Mouse (Mus musculus) limb, embryonic 13.5 days (tissue): ENCODE data around the gene Pde4b. TPM values are rescaled to one million over a fixed set of nuclear protein-coding genes. Genes with fewer than 3 reads are reported as not detected.

ENCODE experiments used
- ATAC-seq: fragments of 200-750 bp; cut with Nextera tagmentation; 2 replicates; pipeline ENCODE4 v1.8.0; 2017; ENCODE audit warnings: low read depth, moderate number of reproducible peaks, moderate TSS enrichment; ENCODE audit not compliant: low FRiP score
- H3K27ac ChIP-seq: fragments of 300-500 bp; sonication (generic); 2 replicates; pipeline ENCODE4 v1.5.1; 2015; ENCODE audit warnings: inconsistent platforms, mild to moderate bottlenecking, moderate library complexity
- H3K27me3 ChIP-seq: fragments of 300-500 bp; sonication (generic); 2 replicates; pipeline ENCODE4 v1.6.1; 2015; ENCODE audit warnings: mild to moderate bottlenecking, inconsistent platforms
- H3K36me3 ChIP-seq: fragments of 300-500 bp; sonication (generic); 2 replicates; pipeline ENCODE4 v1.6.1; 2015; ENCODE audit warnings: inconsistent platforms, mild to moderate bottlenecking, moderate library complexity
- H3K4me1 ChIP-seq: fragments of 300-500 bp; sonication (generic); 2 replicates; pipeline ENCODE4 v1.6.1; 2015; ENCODE audit warnings: inconsistent platforms
- H3K4me2 ChIP-seq: fragments of 300-500 bp; sonication (generic); replicated peaks from 2 replicates; pipeline ENCODE4 v1.6.1; 2015; ENCODE audit warnings: inconsistent platforms, mild to moderate bottlenecking, moderate library complexity
- H3K4me3 ChIP-seq: fragments of 300-500 bp; sonication (generic); 2 replicates; pipeline ENCODE4 v1.5.1; 2015; ENCODE audit warnings: moderate library complexity, mild to moderate bottlenecking, inconsistent platforms
- H3K9ac ChIP-seq: fragments of 300-500 bp; sonication (generic); 2 replicates; pipeline ENCODE4 v1.6.1; 2015; ENCODE audit warnings: mild to moderate bottlenecking, inconsistent platforms
- H3K9me3 ChIP-seq: fragments of 300-500 bp; sonication (generic); 2 replicates; pipeline ENCODE4 v1.6.1; 2016; ENCODE audit warnings: inconsistent platforms
- WGBS: fragments of 180-500 bp; shearing (Covaris S2); methylation state at CpG from one replicate; pipeline ENCODE4 v1.1.7; 2015; 5-methylcytosine and 5-hydroxymethylcytosine counted together
- polyA plus RNA-seq: library from polyadenylated mRNA; unstranded; fragments of >200 nt; fragmentation: Nextera tagmentation; extraction: Ambion mirVana; gene quantifications from 2 replicates; pipeline ENCODE4 v1.2.1, GENCODE M21; 2015

The Pde4b gene
- polyA plus RNA-seq, 1 experiment from 2014 or later, result 16.2 TPM

DNA sequence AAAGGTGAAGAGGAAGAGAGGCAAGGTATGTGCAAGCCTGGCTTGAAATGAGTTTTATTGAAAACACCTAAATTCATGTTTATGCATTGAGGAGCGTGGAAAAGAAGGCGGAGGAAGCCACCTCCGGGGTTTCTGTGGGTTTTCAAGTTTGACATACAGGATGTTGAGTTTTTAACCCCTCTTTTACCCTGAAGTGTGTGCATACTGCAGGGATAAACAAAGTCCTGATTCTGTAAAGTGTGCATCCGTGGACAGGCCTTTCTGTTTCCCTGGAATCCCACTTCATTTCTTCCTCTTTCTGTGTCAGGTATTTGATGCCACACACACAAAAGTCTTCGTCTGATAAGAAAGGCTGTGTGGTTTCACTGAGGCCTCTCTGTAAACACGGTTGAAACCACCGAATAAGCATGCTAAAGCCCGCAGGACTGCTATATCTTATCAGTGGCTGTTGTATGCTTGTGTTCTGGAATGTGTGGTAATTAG is 481.8 kb downstream of the Pde4b start:
- no peaks in the 10 kb centered on the region for H3K9me3 ChIP-seq
- H3K27ac ChIP-seq, result peak overlapping the region; percentile 61; the same call in 1 of the 2 replicates
- 0 out of 2 replicates have a peak, but pooled peaks cover 2% of the 10 kb centered on the region for H3K27me3 ChIP-seq
- no peak for ATAC-seq
- H3K9ac ChIP-seq, result no peak overlapping the region
- peaks cover 55% of the 10 kb centered on the region for H3K4me1 ChIP-seq
- WGBS, result 13% methylated on average over 8 of the region's 8 CpGs
- H3K4me2 ChIP-seq, result peak overlapping the region; percentile 85
- H3K4me3 ChIP-seq, result no peak overlapping the region
- no peaks in the 10 kb centered on the region for H3K36me3 ChIP-seq

DNA sequence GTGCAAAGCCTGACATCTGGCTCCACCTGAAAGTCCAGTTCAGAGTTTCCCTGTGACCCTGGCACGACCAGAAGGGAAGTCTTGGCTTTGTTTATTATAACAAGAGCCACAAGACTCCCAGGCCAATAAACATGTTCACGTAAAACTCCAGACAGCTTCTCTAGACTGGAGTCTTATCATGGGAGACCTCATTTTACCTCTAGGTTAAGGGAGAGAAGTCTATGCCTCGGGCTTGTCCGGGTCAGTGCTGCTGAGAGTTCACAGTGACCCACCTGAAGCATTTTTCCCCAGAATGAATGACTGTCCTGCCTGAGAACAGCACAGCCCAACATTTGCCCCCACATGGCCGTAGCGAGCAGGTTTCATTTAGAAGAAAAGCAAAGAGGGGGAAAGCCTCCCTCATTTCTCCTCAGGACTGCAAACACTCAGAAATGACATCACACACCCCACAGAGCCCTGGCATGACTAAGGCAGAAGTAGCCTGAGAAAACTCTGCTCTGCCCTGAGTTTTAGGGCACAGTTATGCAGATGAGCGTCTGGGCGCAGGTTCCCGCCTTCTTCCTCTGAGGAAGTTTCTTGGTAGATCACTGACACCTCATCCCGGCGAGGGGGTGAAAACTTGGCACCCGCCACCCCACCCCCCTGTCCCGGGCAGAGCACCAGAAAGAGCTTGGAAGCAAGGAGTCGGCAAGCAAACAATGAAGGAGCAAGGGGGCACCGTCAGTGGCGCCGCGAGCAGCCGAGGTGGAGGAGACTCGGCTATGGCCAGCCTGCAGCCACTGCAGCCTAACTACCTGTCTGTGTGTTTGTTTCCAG is 482.8 kb downstream of the Pde4b start:
- peak; percentile 78 for ATAC-seq
- 0 out of 2 replicates have a peak, but pooled peaks cover 2% of the 10 kb centered on the region for H3K27me3 ChIP-seq
- WGBS, result under 1% methylated on average over 20 of the region's 20 CpGs
- peak overlapping the region; percentile 84 for H3K27ac ChIP-seq
- H3K4me1 ChIP-seq, result peaks cover 58% of the 10 kb centered on the region
- H3K9ac ChIP-seq, result peak overlapping the region; percentile 79
- peak overlapping the region; percentile 59 for H3K4me3 ChIP-seq
- no peaks in the 10 kb centered on the region for H3K36me3 ChIP-seq
- peak overlapping the region; percentile 85 for H3K4me2 ChIP-seq
- H3K9me3 ChIP-seq, result no peaks in the 10 kb centered on the region

DNA sequence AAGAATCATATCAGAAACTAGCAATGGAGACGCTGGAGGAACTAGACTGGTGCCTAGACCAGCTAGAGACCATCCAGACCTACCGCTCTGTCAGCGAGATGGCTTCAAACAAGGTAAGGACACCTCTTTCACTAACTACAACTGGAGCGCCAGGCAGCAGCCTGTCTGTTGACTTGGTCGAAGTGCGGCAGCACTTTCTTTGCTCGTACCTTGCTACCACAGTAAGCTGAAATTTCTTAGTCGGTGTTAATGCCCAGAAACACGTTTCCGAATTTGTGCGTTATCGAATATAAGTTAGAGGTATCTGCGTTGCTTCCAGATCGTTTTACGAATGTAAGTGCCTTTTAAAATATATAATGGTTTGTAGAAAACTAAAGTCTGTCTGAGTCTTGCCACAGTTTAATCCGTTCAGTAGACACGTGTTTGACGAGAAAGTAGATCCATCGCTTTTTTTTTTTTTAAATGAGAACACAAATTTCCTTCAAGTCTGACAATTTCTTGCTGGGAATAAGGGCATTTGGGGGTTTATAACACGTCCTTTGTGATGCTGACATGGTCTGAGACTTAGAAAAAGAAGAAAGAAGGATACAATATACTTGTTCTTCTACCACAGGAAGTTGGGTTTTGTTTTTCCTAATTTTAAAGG is 483.5 kb downstream of the Pde4b start:
- no peak for ATAC-seq
- H3K36me3 ChIP-seq, result no peaks in the 10 kb centered on the region
- no peaks in the 10 kb centered on the region for H3K9me3 ChIP-seq
- peak overlapping the region; percentile 84 for H3K27ac ChIP-seq
- H3K4me1 ChIP-seq, result peaks cover 58% of the 10 kb centered on the region
- 2% methylated on average over 20 of the region's 20 CpGs for WGBS
- H3K9ac ChIP-seq, result peak overlapping the region; percentile 79
- peak overlapping the region; percentile 59 for H3K4me3 ChIP-seq
- peak overlapping the region; percentile 85 for H3K4me2 ChIP-seq
- H3K27me3 ChIP-seq, result 0 out of 2 replicates have a peak, but pooled peaks cover 2% of the 10 kb centered on the region

DNA sequence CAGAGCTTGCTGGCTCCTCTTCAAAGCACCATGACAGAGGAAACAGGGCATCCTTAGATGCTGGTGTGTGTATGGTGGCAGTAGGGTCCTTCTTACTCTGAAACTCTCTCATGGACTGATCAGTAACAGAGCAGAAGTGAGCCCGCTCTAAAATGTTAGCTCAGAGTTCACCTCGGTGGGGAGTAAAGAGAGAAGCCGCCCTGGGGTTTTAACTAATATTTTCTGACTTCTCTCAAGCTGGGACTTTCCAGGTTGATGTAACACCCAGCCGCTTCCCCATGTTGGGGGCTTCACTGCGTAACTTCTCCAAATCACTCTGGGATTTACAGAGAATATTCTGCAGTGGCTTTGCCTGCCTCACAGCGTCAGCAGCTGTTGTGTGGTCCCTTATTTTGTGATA is 484.7 kb downstream of the Pde4b start:
- H3K9me3 ChIP-seq, result no peaks in the 10 kb centered on the region
- ATAC-seq, result no peak
- H3K4me2 ChIP-seq, result peak overlapping the region; percentile 61
- WGBS, result 62% methylated on average over 6 of the region's 6 CpGs
- H3K27me3 ChIP-seq, result 0 out of 2 replicates have a peak, but pooled peaks cover 2% of the 10 kb centered on the region
- H3K4me3 ChIP-seq, result peak overlapping the region; percentile 34
- H3K27ac ChIP-seq, result no peak overlapping the region
- H3K36me3 ChIP-seq, result no peaks in the 10 kb centered on the region
- peaks cover 60% of the 10 kb centered on the region for H3K4me1 ChIP-seq
- peak overlapping the region; percentile 40 for H3K9ac ChIP-seq

DNA sequence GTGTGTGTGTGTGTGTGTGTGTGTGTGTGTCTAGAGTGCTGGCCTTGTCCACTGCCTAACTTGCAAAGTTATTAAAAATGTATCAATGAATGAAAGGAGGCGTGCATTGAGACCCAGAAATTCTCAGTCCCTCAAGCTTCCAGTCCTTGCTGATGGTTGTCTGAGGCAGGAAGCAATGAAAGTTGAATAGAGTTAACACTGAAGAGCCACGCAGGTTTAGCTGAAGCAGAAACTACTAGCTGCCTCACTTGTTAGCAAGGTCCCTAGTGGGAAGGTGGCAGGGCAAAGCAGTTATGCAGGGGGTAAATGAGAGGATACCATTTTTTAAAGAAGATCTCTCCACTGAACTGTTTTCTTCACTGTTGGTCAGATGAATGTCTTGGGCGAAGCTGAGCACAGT is 485.2 kb downstream of the Pde4b start:
- Histone ChIP-seq H3K9ac (no peak overlapping the region), H3K27me3 (0 out of 2 replicates have a peak, but pooled peaks cover 2% of the 10 kb centered on the region), H3K27ac (no peak overlapping the region), H3K9me3 (no peaks in the 10 kb centered on the region), H3K4me1 (peaks cover 54% of the 10 kb centered on the region), H3K4me3 (peak overlapping the region; percentile 34), H3K4me2 (peak overlapping the region; percentile 61), H3K36me3 (no peaks in the 10 kb centered on the region)
- ATAC-seq, result no peak
- WGBS, result 65% methylated on average over 3 of the region's 3 CpGs

DNA sequence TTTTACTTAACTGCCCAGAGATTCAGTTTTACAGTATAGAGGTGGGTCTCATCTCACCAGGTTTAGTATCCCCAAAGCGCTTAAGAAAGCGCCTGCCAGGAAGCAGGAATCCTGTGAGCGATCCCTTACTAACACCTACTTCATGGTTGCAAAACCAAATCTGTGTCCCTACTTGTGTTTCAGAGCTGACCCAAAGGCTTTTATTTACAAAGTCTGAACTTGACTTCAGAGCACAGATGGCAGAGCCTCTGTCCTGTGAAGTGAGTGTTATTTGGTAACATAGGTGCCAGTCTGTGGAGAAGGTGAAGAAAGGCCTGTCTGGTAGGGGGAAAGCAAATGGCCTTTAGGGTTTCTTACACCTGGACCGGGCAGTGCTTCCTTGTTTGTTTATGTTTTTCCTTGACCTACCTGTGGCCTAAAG is 486.0 kb downstream of the Pde4b start:
- H3K4me2 ChIP-seq, result peak overlapping the region; percentile 61
- ATAC-seq, result no peak
- H3K4me1 ChIP-seq, result peaks cover 47% of the 10 kb centered on the region
- H3K9ac ChIP-seq, result no peak overlapping the region
- whole genome bisulfite sequencing, result 69% methylated on average over 4 of the region's 4 CpGs
- H3K9me3 ChIP-seq, result no peaks in the 10 kb centered on the region
- H3K36me3 ChIP-seq, result no peaks in the 10 kb centered on the region
- 0 out of 2 replicates have a peak, but pooled peaks cover 2% of the 10 kb centered on the region for H3K27me3 ChIP-seq
- peak overlapping the region; percentile 34 for H3K4me3 ChIP-seq
- H3K27ac ChIP-seq, result no peak overlapping the region

DNA sequence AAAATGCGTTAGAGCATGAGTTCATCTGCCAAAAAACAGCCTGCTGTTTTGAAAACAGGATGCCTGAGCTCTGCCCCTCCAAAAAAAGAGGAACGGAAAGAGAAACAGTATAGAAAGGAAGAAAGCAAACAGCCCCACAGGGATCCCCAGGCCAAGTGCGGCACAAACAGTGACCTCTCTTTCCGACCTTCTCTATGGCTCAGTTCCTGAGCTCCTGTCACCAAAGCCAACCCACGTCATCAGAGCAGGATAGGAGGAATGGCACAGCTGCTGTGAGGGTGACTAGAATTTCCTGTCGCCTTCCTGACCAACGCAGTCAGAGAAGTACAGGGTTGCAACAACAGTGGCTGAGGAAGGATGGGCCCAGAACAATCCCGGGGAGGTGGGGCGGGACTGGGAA is 486.9 kb downstream of the Pde4b start:
- Histone ChIP-seq H3K4me1 (peaks cover 38% of the 10 kb centered on the region), H3K27me3 (0 out of 2 replicates have a peak, but pooled peaks cover 2% of the 10 kb centered on the region), H3K4me2 (peak overlapping the region; percentile 23; the same call in 1 of the 2 replicates), H3K9me3 (no peaks in the 10 kb centered on the region), H3K36me3 (no peaks in the 10 kb centered on the region), H3K9ac (no peak overlapping the region), H3K27ac (no peak overlapping the region), H3K4me3 (no peak overlapping the region)
- WGBS, result 47% methylated on average over 9 of the region's 9 CpGs
- no peak; the same call in 1 of the 2 replicates for ATAC-seq

DNA sequence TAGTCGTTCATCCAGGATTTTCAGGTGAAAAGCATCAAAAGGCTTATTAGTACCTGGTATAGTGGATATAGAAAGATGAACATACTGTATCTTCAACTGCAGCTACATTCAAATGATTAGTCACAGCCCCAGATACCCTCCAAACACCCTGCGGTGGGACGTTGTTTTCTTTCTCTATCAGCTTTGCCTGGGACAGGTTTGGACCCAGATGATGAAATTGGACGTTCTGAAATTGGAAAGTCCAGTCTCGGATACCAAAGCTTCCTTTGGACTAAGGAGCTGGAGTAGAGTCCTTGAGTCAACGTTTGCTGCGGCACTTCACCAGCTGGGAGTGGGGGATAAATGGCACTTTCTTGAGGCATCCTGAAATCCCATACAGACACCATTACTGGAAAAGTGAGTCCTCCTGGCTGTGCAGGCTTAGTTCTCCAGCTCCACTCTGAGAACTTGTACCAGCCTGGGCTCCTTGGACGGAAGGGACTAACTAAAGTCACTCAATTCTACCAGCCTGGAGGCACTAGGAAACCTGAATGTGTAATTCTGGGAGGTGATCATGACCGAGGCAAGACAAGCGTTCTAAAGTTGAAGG is 487.4 kb downstream of the Pde4b start:
- Histone ChIP-seq H3K27ac (no peak overlapping the region), H3K4me3 (no peak overlapping the region), H3K9ac (no peak overlapping the region), H3K36me3 (no peaks in the 10 kb centered on the region), H3K4me1 (peaks cover 33% of the 10 kb centered on the region), H3K9me3 (no peaks in the 10 kb centered on the region), H3K4me2 (no peak overlapping the region), H3K27me3 (0 out of 2 replicates have a peak, but pooled peaks cover 2% of the 10 kb centered on the region)
- 88% methylated on average over 10 of the region's 10 CpGs for WGBS
- ATAC-seq, result no peak

DNA sequence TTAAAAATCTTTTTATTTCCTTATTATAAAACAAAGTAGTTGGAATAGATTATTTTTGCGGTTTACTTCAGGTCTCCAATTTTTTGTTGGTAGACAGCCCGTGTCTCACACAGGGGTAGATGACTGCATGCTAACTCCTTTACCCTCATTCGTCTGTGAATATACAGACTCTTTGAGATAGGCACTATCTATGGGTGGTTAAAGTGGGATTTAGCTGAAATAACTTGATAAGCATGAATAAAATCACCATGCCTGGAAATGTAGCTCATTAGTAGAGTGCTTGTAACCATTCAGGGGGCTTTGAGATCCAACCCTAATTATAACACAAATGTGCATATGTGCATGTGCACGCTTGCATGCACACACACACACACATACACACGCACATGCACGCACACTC is 488.8 kb downstream of the Pde4b start:
- ATAC-seq, result no peak
- 70% methylated on average over 6 of the region's 6 CpGs for WGBS
- Histone ChIP-seq H3K27me3 (0 out of 2 replicates have a peak, but pooled peaks cover 2% of the 10 kb centered on the region), H3K27ac (no peak overlapping the region), H3K9me3 (no peaks in the 10 kb centered on the region), H3K4me3 (no peak overlapping the region), H3K9ac (no peak overlapping the region), H3K4me1 (peaks cover 31% of the 10 kb centered on the region), H3K4me2 (no peak overlapping the region), H3K36me3 (no peaks in the 10 kb centered on the region)

DNA sequence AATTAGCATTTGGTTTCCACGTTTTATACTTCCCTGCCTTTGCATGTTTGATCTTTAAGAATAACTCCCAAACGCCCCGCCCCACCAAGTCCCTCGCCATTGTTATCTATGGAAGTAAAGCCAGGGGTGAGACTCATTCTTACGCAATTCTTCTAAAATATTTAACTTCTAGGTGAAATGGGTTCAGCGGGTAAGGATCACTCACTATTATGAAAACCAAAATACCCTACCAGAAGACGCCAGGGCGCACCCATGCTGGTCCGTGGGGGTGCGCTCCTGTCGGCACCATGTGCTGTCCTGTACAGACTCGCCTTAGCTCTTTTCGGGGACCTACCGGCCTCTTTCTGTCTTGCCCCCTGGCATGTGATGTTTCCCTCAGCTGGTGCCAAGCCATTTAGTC is 490.3 kb downstream of the Pde4b start:
- Histone ChIP-seq H3K27me3 (0 out of 2 replicates have a peak, but pooled peaks cover 2% of the 10 kb centered on the region), H3K9me3 (no peaks in the 10 kb centered on the region), H3K4me1 (peaks cover 22% of the 10 kb centered on the region), H3K4me2 (no peak overlapping the region), H3K36me3 (no peaks in the 10 kb centered on the region), H3K4me3 (no peak overlapping the region), H3K9ac (no peak overlapping the region), H3K27ac (no peak overlapping the region)
- WGBS, result 86% methylated on average over 14 of the region's 14 CpGs
- ATAC-seq, result no peak

DNA sequence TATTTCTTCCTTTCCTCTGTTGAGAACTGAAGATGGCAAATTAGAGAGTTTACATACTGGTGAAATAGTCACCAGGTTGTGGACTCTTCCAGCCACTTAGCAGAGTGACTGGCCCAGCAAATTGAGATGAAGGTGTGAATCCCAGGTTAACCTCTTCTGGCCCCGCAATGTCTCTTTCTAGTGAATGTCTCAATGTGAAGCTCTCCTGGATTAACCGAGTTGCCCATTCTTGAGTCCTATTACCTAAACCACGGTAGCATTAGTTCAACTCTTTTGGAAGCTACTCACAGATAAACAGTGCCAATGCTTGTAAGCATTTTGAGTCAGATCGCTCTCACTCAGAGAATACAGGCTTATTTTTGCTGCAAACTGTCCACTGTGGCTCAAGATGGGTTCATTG is 491.7 kb downstream of the Pde4b start:
- Histone ChIP-seq H3K4me3 (no peak overlapping the region), H3K27me3 (no peaks in the 10 kb centered on the region), H3K9ac (no peak overlapping the region), H3K4me2 (no peak overlapping the region), H3K4me1 (peaks cover 7% of the 10 kb centered on the region; the same call in 1 of the 2 replicates), H3K9me3 (no peaks in the 10 kb centered on the region), H3K36me3 (no peaks in the 10 kb centered on the region), H3K27ac (no peak overlapping the region)
- no peak for ATAC-seq
- WGBS, result 89% methylated on average over 4 of the region's 4 CpGs

DNA sequence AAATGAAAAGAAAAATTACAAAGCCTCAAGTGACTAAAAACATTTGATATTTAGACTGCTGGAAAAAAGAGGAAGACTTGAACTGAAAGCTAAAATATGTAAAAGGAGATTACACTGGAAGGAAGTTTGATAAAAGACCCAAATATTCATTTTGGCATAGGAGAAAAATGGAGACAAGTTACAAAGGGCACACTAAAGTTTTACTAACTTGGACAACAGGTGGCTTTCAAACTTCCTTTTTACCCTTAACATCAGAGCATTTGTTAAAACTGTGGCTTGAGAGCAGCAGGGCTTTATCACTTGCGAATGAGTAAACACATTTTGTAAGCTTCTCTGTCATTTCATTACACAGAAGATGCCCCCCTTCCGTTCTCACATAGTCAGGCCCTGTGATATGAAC is 492.4 kb downstream of the Pde4b start:
- Histone ChIP-seq H3K4me1 (peaks cover 8% of the 10 kb centered on the region), H3K9me3 (no peaks in the 10 kb centered on the region), H3K9ac (no peak overlapping the region), H3K4me2 (no peak overlapping the region), H3K27me3 (no peaks in the 10 kb centered on the region), H3K4me3 (no peak overlapping the region), H3K27ac (no peak overlapping the region), H3K36me3 (no peaks in the 10 kb centered on the region)
- no peak for ATAC-seq
- WGBS, result 84% methylated on average over 2 of the region's 2 CpGs
